Mouse (Mus musculus): Measurements from ENCODE around the gene Gm21173. TPM values are rescaled to one million over a fixed set of nuclear protein-coding genes. Genes with fewer than 3 reads are reported as not detected.
"Not testable (repeated sequence)": the region's sequence is repeated elsewhere in the genome, so short reads cannot be mapped to it uniquely, and the experiment has no call there.

Gene Gm21173
- polyA plus RNA-seq (2016; fragmentation: Nextera tagmentation; extraction: Ambion mirVana) = not detected in 2 replicates

- no CpG with 5 or more reads among the region's 5 CpGs for WGBS (ENCODE audit: insufficient replicate concordance)
- H3K27ac ChIP-seq; H3K9me3 ChIP-seq (replicated peaks); ATAC-seq; H3K4me2 ChIP-seq; H3K4me3 ChIP-seq; H3K36me3 ChIP-seq; H3K4me1 ChIP-seq; H3K27me3 ChIP-seq (replicated peaks); H3K9ac ChIP-seq: not testable (repeated sequence)
These were observed at the start of gene Gm21173 for GRCm38 (mm10) chrY:76761300-76761699. Gene Gm21173 (plus strand): TSS chrY:76761600.
